Mouse (Mus musculus) left cerebral cortex, adult 2 months (tissue): Measurements from ENCODE around the gene Alg5. TPM values are rescaled to one million over a fixed set of nuclear protein-coding genes. Genes with fewer than 3 reads are reported as not detected.
"Not testable (repeated sequence)": the region's sequence is repeated elsewhere in the genome, so short reads cannot be mapped to it uniquely, and the experiment has no call there.

Experiments
- DNase-seq, 2 experiments: peaks; one replicate each; pipeline ENCODE4 v3.0.0; 2021 to 2022; ENCODE audit warnings: low spot score in 2 of 2, mixed read lengths in 1 of 2; ENCODE audit errors: extremely low spot score in 1 of 2
- H3K27ac ChIP-seq: fragments of 200-600 bp; 2 replicates; pipeline ENCODE4 v1.8.1; 2022
- H3K4me3 ChIP-seq: fragments of 200-600 bp; 2 replicates; pipeline ENCODE4 v1.8.1; 2022
- CTCF ChIP-seq: fragments of 200-600 bp; IDR thresholded peaks from 2 replicates; pipeline ENCODE4 v1.8.1; 2022; ENCODE audit warnings: antibody characterized with exemption, mild to moderate bottlenecking, moderate library complexity
- intact Hi-C: fragments of 180-260 bp; cut with DNase I; formaldehyde crosslinking; loops from one replicate; pipeline ENCODE4 v1.15.1; 2025
- total RNA-seq, 2 experiments: library from RNA; stranded (reverse); gene quantifications; 2 replicates each; pipeline ENCODE4 v1.2.3; 2021

The Alg5 gene
- total RNA-seq, 2 experiments from 2014 or later = 17.7 to 18.0 TPM

- Histone ChIP-seq H3K4me3 (no peak overlapping the region), H3K27ac (no peak overlapping the region)
- DNase-seq = no peak
- TF ChIP-seq CTCF = peak; percentile 52
- intact Hi-C loops = no loop called here
These were observed 10.5 kb downstream of the Alg5 start for GRCm38 (mm10) chr3:54745799-54746198.

GRCm38 (mm10) chr3:54753411-54753810 is 18.1 kb downstream of the Alg5 start:
- TF ChIP-seq CTCF = no peak
- intact Hi-C loops = no loop called here
- H3K4me3 ChIP-seq = no peak overlapping the region
- no peak overlapping the region for H3K27ac ChIP-seq
- no peak for DNase-seq

- TF ChIP-seq CTCF = no peak; the same call in 1 of the 2 replicates
- intact Hi-C loops = loop anchor here (2.0 to 5.0 kb wide), 3 partner anchors 21 to 51 kb away; partner anchors contain the start of genes Alg5, Exosc8 and Rfxap
- Histone ChIP-seq H3K27ac (peak within 1 kb of the TSS; percentile 82), H3K4me3 (peak within 1 kb of the TSS; percentile 74)
- DNase-seq = peak; percentile 64 to 68
These were observed 20.1 kb downstream of the Alg5 start, which contains the start of gene Smad9 for GRCm38 (mm10) chr3:54755145-54756041. Smad9 (plus strand) TSS chr3:54755582.

- peak overlapping the region; percentile 74 for H3K4me3 ChIP-seq
- TF ChIP-seq CTCF = no peak; the same call in none of the 2 replicates
- intact Hi-C loops = loop anchor here (2.0 to 5.0 kb wide), 2 partner anchors 21 to 41 kb away; partner anchors contain the start of genes Alg5 and Exosc8
- H3K27ac ChIP-seq = peak overlapping the region; percentile 82
- peak; percentile 42 to 55 for DNase-seq
These were observed 20.7 kb downstream of the Alg5 start for GRCm38 (mm10) chr3:54756058-54756457.

- no peak overlapping the region for H3K4me3 ChIP-seq
- DNase-seq = no peak
- H3K27ac ChIP-seq = no peak overlapping the region
- TF ChIP-seq CTCF = no peak
- intact Hi-C loops = loop anchor here (2.0 to 5.0 kb wide), 2 partner anchors 23 to 40 kb away; partner anchors contain the start of genes Alg5 and Exosc8
These were observed 22.1 kb downstream of the Alg5 start for GRCm38 (mm10) chr3:54757446-54757845.

GRCm38 (mm10) chr3:54759211-54759610 is 23.9 kb downstream of the Alg5 start:
- intact Hi-C loops = loop anchor here (5.0 kb wide), 1 partner anchor 38 kb away; no protein-coding TSS in a partner anchor
- H3K4me3 ChIP-seq = no peak overlapping the region
- TF ChIP-seq CTCF = no peak
- no peak for DNase-seq
- H3K27ac ChIP-seq = no peak overlapping the region

GRCm38 (mm10) chr3:54760321-54761115 is 25.2 kb downstream of the Alg5 start:
- no peak for DNase-seq
- H3K4me3 ChIP-seq = no peak overlapping the region
- no peak overlapping the region for H3K27ac ChIP-seq
- TF ChIP-seq CTCF = no peak
- intact Hi-C loops = no loop called here

- Histone ChIP-seq H3K27ac (no peak overlapping the region), H3K4me3 (no peak overlapping the region)
- TF ChIP-seq CTCF = no peak
- intact Hi-C loops = no loop called here
- DNase-seq = no peak
These were observed 25.9 kb downstream of the Alg5 start for GRCm38 (mm10) chr3:54761258-54761657.

GRCm38 (mm10) chr3:54764418-54764817 is 29.1 kb downstream of the Alg5 start:
- peak overlapping the region; percentile 31 for H3K4me3 ChIP-seq
- DNase-seq = peak; percentile 22 to 37
- intact Hi-C loops = no loop called here

GRCm38 (mm10) chr3:54765521-54765920 is 30.2 kb downstream of the Alg5 start:
- DNase-seq, intact Hi-C loops: not testable (repeated sequence)

More at GRCm38 (mm10) chr3:54764418-54764817, 29.1 kb downstream of the Alg5 start:
- no peak for TF ChIP-seq CTCF
- no peak overlapping the region for H3K27ac ChIP-seq

GRCm38 (mm10) chr3:54766034-54766433 is 30.7 kb downstream of the Alg5 start:
- TF ChIP-seq CTCF = no peak
- H3K4me3 ChIP-seq = no peak overlapping the region
- no peak overlapping the region for H3K27ac ChIP-seq
- no peak for DNase-seq
- intact Hi-C loops = no loop called here

More at GRCm38 (mm10) chr3:54765521-54765920, 30.2 kb downstream of the Alg5 start:
- H3K27ac ChIP-seq, H3K4me3 ChIP-seq: not testable (repeated sequence)
- TF ChIP-seq CTCF = peak; percentile 25

- intact Hi-C loops = no loop called here
- no peak overlapping the region for H3K4me3 ChIP-seq
- no peak overlapping the region for H3K27ac ChIP-seq
- TF ChIP-seq CTCF = no peak
- no peak for DNase-seq
These were observed 31.5 kb downstream of the Alg5 start for GRCm38 (mm10) chr3:54766811-54767210.
